Mouse (Mus musculus) intestine, postnatal 0 days (tissue): Measurements from ENCODE around the gene Kmt2a. TPM values are rescaled to one million over a fixed set of nuclear protein-coding genes. Genes with fewer than 3 reads are reported as not detected.

Experiments
- ATAC-seq: fragments of 200-750 bp; cut with Nextera tagmentation; 2 replicates; pipeline ENCODE4 v1.8.0; 2017; ENCODE audit warnings: mild to moderate bottlenecking, moderate TSS enrichment, moderate library complexity
- H3K27ac ChIP-seq: fragments of 300-500 bp; sonication (generic); 2 replicates; pipeline ENCODE4 v1.5.1; 2014; ENCODE audit warnings: mild to moderate bottlenecking, low read depth, low read length, moderate library complexity
- H3K27me3 ChIP-seq: fragments of 300-500 bp; sonication (generic); replicated peaks from 2 replicates; pipeline ENCODE4 v1.6.1; 2014; ENCODE audit warnings: low read length, mixed read lengths; ENCODE audit not compliant: control insufficient read depth, insufficient read depth
- H3K36me3 ChIP-seq: fragments of 300-500 bp; sonication (generic); 2 replicates; pipeline ENCODE4 v1.6.1; 2014; ENCODE audit warnings: mild to moderate bottlenecking, moderate library complexity; ENCODE audit not compliant: control insufficient read depth, insufficient read depth
- H3K4me1 ChIP-seq: fragments of 300-500 bp; sonication (generic); replicated peaks from 2 replicates; pipeline ENCODE4 v1.6.1; 2014; ENCODE audit warnings: antibody characterized with exemption, low read length, mixed read lengths; ENCODE audit not compliant: control insufficient read depth, insufficient read depth
- H3K4me2 ChIP-seq: fragments of 300-500 bp; sonication (generic); replicated peaks from 2 replicates; pipeline ENCODE4 v1.6.1; 2014; ENCODE audit warnings: low read depth, mild to moderate bottlenecking, moderate library complexity
- H3K4me3 ChIP-seq: fragments of 300-500 bp; sonication (generic); 2 replicates; pipeline ENCODE4 v1.5.1; 2014; ENCODE audit warnings: low read depth, low read length
- H3K9ac ChIP-seq: fragments of 300-500 bp; sonication (generic); 2 replicates; pipeline ENCODE4 v1.6.1; 2014; ENCODE audit warnings: mild to moderate bottlenecking, low read depth, low read length
- H3K9me3 ChIP-seq: fragments of 300-500 bp; sonication (generic); 2 replicates; pipeline ENCODE4 v1.6.1; 2016; ENCODE audit warnings: mixed run types; ENCODE audit not compliant: control insufficient read depth
- CTCF ChIP-seq: sonication (generic); IDR thresholded peaks from 2 replicates; pipeline ENCODE4 v1.5.1; 2016; ENCODE audit warnings: low read depth, mild to moderate bottlenecking, control low read depth, antibody characterized with exemption, moderate library complexity
- WGBS: fragments of 180-500 bp; shearing (Covaris S2); extraction: QIAGEN DNeasy Blood & Tissue Kit; methylation state at CpG from one replicate; pipeline ENCODE4 v1.1.7; 2014; 5-methylcytosine and 5-hydroxymethylcytosine counted together
- polyA plus RNA-seq: library from polyadenylated mRNA; unstranded; fragments of >200 nt; fragmentation: Nextera tagmentation; extraction: Ambion mirVana; gene quantifications from 2 replicates; pipeline ENCODE4 v1.2.1, GENCODE M21; 2015

The Kmt2a gene
- polyA plus RNA-seq, 1 experiment from 2014 or later, result 2.9 TPM

GRCm38 (mm10) chr9:44805536-44805935 lies 75.6 kb downstream of the Kmt2a start:
- no peaks in the 10 kb centered on the region for H3K27me3 ChIP-seq
- H3K9ac ChIP-seq, result no peak overlapping the region
- no peak; the same call in 1 of the 2 replicates for ATAC-seq
- no peaks in the 10 kb centered on the region for H3K9me3 ChIP-seq
- no peak overlapping the region for H3K27ac ChIP-seq
- TF ChIP-seq CTCF, result no peak
- peaks cover 55% of the 10 kb centered on the region for H3K36me3 ChIP-seq
- 92% methylated on average over 5 of the region's 5 CpGs for WGBS
- no peak overlapping the region for H3K4me3 ChIP-seq
- no peaks in the 10 kb centered on the region for H3K4me1 ChIP-seq
- no peak overlapping the region for H3K4me2 ChIP-seq

- Histone ChIP-seq H3K4me3 (no peak overlapping the region), H3K4me2 (no peak overlapping the region), H3K36me3 (peaks cover 46% of the 10 kb centered on the region), H3K27me3 (no peaks in the 10 kb centered on the region), H3K9ac (no peak overlapping the region), H3K27ac (no peak overlapping the region), H3K9me3 (no peaks in the 10 kb centered on the region), H3K4me1 (no peaks in the 10 kb centered on the region)
- no peak for TF ChIP-seq CTCF
- no peak for ATAC-seq
- WGBS, result 89% methylated on average over 10 of the region's 10 CpGs
These were observed 76.4 kb downstream of the Kmt2a start for GRCm38 (mm10) chr9:44804678-44805077.

- Histone ChIP-seq H3K4me3 (no peak within 1 kb of the TSS), H3K4me1 (0 out of 2 replicates have a peak, but pooled peaks cover 6% of the 10 kb centered on the region), H3K36me3 (peaks cover 28% of the 10 kb centered on the region), H3K4me2 (no peak within 1 kb of the TSS), H3K9ac (no peak within 1 kb of the TSS), H3K9me3 (no peaks in the 10 kb centered on the region), H3K27ac (no peak within 1 kb of the TSS), H3K27me3 (no peaks in the 10 kb centered on the region)
- TF ChIP-seq CTCF, result no peak
- WGBS, result 44% methylated on average over 4 of the region's 4 CpGs
- ATAC-seq, result no peak
These were observed 78.2 kb downstream of the Kmt2a start, which contains the start of gene Ttc36 for GRCm38 (mm10) chr9:44802808-44803450. Gene Ttc36, minus strand, starts transcription at chr9:44803072.

- WGBS, result 76% methylated on average over 6 of the region's 6 CpGs
- H3K4me3 ChIP-seq, result no peak overlapping the region
- H3K27ac ChIP-seq, result no peak overlapping the region
- peaks cover 16% of the 10 kb centered on the region for H3K36me3 ChIP-seq
- no peak overlapping the region for H3K4me2 ChIP-seq
- ATAC-seq, result no peak
- H3K4me1 ChIP-seq, result 0 out of 2 replicates have a peak, but pooled peaks cover 6% of the 10 kb centered on the region
- no peaks in the 10 kb centered on the region for H3K27me3 ChIP-seq
- no peak for TF ChIP-seq CTCF
- H3K9ac ChIP-seq, result no peak overlapping the region
- no peaks in the 10 kb centered on the region for H3K9me3 ChIP-seq
These were observed 79.4 kb downstream of the Kmt2a start for GRCm38 (mm10) chr9:44801669-44802068.

DNA sequence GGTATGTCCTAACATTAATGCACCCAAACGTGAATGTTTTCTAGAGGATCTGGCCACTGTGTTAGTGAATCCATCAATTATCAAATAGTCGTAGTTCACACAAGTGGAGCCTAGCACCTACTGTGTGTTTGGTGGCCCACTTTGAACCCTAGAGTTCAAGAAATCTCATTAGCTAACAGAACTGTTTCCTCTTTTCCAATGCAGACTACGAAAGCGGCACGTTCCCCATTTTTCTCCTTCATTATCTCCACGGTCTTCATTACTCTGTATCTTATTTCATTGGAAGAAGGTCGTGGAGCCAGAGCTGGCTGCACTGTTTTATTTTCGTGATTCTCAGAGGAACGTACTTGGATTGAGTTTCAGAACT lies 81.2 kb downstream of the Kmt2a start:
- H3K4me3 ChIP-seq, result peak overlapping the region; percentile 47

DNA sequence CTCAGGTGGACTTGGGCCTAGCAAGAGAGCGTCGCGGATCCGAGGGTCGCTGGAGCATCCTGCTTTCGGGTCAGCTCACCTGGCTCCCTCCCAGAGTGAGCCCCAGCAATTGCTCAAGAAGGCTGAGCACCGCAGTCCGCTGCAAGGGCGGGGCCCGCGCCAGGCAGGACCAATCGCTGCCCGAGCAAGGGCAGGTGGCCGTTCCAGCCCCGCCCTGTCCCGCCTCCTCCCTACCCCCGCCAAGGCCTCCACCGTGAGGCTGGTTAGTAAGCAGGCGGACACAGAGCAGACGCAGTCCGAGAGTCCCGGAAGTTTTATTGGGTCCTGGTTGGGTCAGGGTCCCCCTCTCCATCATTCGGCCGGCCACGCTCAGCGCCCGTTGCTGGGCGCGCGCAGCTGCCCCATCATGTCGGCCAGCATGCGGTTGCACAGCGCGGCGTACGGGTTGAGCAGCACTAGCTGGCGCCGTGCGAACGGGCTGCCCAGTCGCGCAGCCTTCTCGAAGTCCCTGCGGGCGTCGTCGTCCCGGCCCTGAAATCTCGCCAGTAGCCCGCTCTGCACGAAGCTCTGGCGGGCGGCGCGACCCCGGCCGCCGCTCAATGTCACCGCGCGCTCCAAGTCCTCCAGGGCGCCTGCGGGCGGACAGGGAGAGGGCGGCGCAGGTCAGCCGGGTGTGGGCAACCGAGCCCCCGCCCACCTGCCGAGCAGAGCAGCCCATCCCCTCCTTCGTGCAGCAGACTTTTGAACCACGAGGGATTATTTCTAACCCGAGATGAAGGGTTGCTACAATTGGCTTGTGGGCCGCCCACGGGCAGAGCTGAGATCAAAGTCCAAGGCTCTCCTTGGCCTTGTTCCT lies 81.8 kb downstream of the Kmt2a start, which contains the start of gene Tmem25:
Tmem25 (minus strand) TSS at position 206 of the 856 bp plus-strand sequence.
- Histone ChIP-seq H3K4me2 (peak within 1 kb of the TSS; percentile 87), H3K27ac (peak within 1 kb of the TSS; percentile 94), H3K9me3 (no peaks in the 10 kb centered on the region), H3K4me1 (0 out of 2 replicates have a peak, but pooled peaks cover 6% of the 10 kb centered on the region), H3K27me3 (no peaks in the 10 kb centered on the region), H3K4me3 (peak within 1 kb of the TSS; percentile 47), H3K36me3 (no peaks in the 10 kb centered on the region; the same call in 1 of the 2 replicates), H3K9ac (peak within 1 kb of the TSS; percentile 62)
- ATAC-seq, result peak; percentile 93
- no peak for TF ChIP-seq CTCF
- under 1% methylated on average over 75 of the region's 75 CpGs for WGBS

More for the DNA sequence above, 81.2 kb downstream of the Kmt2a start:
- Histone ChIP-seq H3K9ac (no peak overlapping the region), H3K36me3 (peaks cover 4% of the 10 kb centered on the region; the same call in 1 of the 2 replicates), H3K9me3 (no peaks in the 10 kb centered on the region), H3K4me1 (0 out of 2 replicates have a peak, but pooled peaks cover 6% of the 10 kb centered on the region), H3K4me2 (peak overlapping the region; percentile 87), H3K27ac (peak overlapping the region; percentile 94), H3K27me3 (no peaks in the 10 kb centered on the region)
- TF ChIP-seq CTCF, result no peak
- 24% methylated on average over 9 of the region's 9 CpGs for WGBS
- ATAC-seq, result no peak
